Mouse (Mus musculus) liver, adult (tissue): ENCODE measurements around the gene Sirt4.

Experiments
- GATA4 ChIP-seq: IDR thresholded peaks from 2 replicates; pipeline ENCODE4 v1.6.1; 2014; ENCODE audit warnings: mild to moderate bottlenecking, low read length; ENCODE audit not compliant: insufficient replicate concordance

Gene Sirt4

GRCm38 (mm10) chr5:115483947-115484920 is at the start of gene Sirt4:
TSS of gene Sirt4 (minus strand) at chr5:115484725.
- TF ChIP-seq GATA4, result peak; percentile 35; the same call in 1 of the 2 replicates

GRCm38 (mm10) chr5:115531671-115532270 is 47.2 kb upstream of the Sirt4 start:
- TF ChIP-seq GATA4, result peak; percentile 87; the same call in 1 of the 2 replicates

GRCm38 (mm10) chr5:115530447-115530809 is 45.9 kb upstream of the Sirt4 start:
- no peak for TF ChIP-seq GATA4

- no peak for TF ChIP-seq GATA4
Measured at GRCm38 (mm10) chr5:115529742-115530446, 45.4 kb upstream of the Sirt4 start.

- no peak for TF ChIP-seq GATA4
Measured at GRCm38 (mm10) chr5:115529364-115529741, 44.8 kb upstream of the Sirt4 start.

GRCm38 (mm10) chr5:115528128-115528527 is 43.6 kb upstream of the Sirt4 start:
- TF ChIP-seq GATA4, result no peak

- no peak for TF ChIP-seq GATA4
Measured at GRCm38 (mm10) chr5:115526456-115527202, 42.1 kb upstream of the Sirt4 start.

GRCm38 (mm10) chr5:115525943-115526342 is 41.4 kb upstream of the Sirt4 start:
- no peak for TF ChIP-seq GATA4

- no peak for TF ChIP-seq GATA4
Measured at GRCm38 (mm10) chr5:115525416-115525815, 40.9 kb upstream of the Sirt4 start.

- no peak for TF ChIP-seq GATA4
Measured at GRCm38 (mm10) chr5:115524471-115524870, 39.9 kb upstream of the Sirt4 start.

GRCm38 (mm10) chr5:115523971-115524370 is 39.4 kb upstream of the Sirt4 start:
- TF ChIP-seq GATA4, result no peak

GRCm38 (mm10) chr5:115522981-115523499 is 38.5 kb upstream of the Sirt4 start:
- TF ChIP-seq GATA4, result no peak

GRCm38 (mm10) chr5:115522531-115522930 is 38.0 kb upstream of the Sirt4 start:
- TF ChIP-seq GATA4, result no peak

- TF ChIP-seq GATA4, result no peak; the same call in 1 of the 2 replicates
Measured at GRCm38 (mm10) chr5:115521553-115522461, 37.3 kb upstream of the Sirt4 start.

GRCm38 (mm10) chr5:115520325-115520869 is 35.9 kb upstream of the Sirt4 start:
- peak; percentile 53; the same call in 1 of the 2 replicates for TF ChIP-seq GATA4
